Mouse (Mus musculus) ES-E14 (cell line): Measurements from ENCODE around the gene Snrpg. TPM values are rescaled to one million over a fixed set of nuclear protein-coding genes. Genes with fewer than 3 reads are reported as not detected.

Experiments used
- DNase-seq: peaks from one replicate; pipeline ENCODE4 v3.0.0-alpha.2; 2013; ENCODE audit warnings: low read depth, low spot score
- H3K27ac ChIP-seq: 2 replicates; pipeline ENCODE4 v1.5.1; 2012; ENCODE audit warnings: low read depth, mild to moderate bottlenecking, low read length, moderate library complexity, mixed read lengths; ENCODE audit not compliant: poor library complexity, insufficient read depth, severe bottlenecking
- H3K36me3 ChIP-seq: 2 replicates; pipeline ENCODE4 v1.6.1; 2012; ENCODE audit warnings: mild to moderate bottlenecking, low read length, moderate library complexity, mixed read lengths; ENCODE audit not compliant: control insufficient read depth, poor library complexity, insufficient read depth, severe bottlenecking
- H3K4me1 ChIP-seq, 2 experiments: fragments of 150-350 bp in 1 of 2; sonication (generic) in 1 of 2; 2 replicates each; pipeline ENCODE4 v1.6.1; 2012; ENCODE audit warnings: low read length in 2 of 2, mild to moderate bottlenecking in 1 of 2, mixed read lengths in 1 of 2; ENCODE audit not compliant: control insufficient read depth in 2 of 2, insufficient read depth in 2 of 2, poor library complexity in 1 of 2
- H3K4me3 ChIP-seq, 2 experiments: fragments of 150-350 bp in 1 of 2; sonication (generic) in 1 of 2; 2 replicates each; pipeline ENCODE4 v1.5.1; 2012; ENCODE audit warnings: low read length in 2 of 2, low read depth in 1 of 2, mild to moderate bottlenecking in 1 of 2, mixed read lengths in 1 of 2; ENCODE audit not compliant: insufficient read depth in 1 of 2, poor library complexity in 1 of 2, severe bottlenecking in 1 of 2
- H3K9ac ChIP-seq: 2 replicates; pipeline ENCODE4 v1.6.1; 2012; ENCODE audit warnings: low read depth, mild to moderate bottlenecking, low read length, mixed read lengths; ENCODE audit not compliant: poor library complexity, insufficient read depth, severe bottlenecking
- H3K9me3 ChIP-seq: fragments of 150-350 bp; sonication (generic); 2 replicates; pipeline ENCODE4 v1.6.1; 2012; ENCODE audit warnings: low read depth, mild to moderate bottlenecking, low read length; ENCODE audit not compliant: control insufficient read depth, insufficient read depth
- CHD2 ChIP-seq: IDR thresholded peaks from 2 replicates; pipeline ENCODE4 v1.6.1; 2014; ENCODE audit warnings: mild to moderate bottlenecking, low read depth, low read length, inconsistent platforms
- HCFC1 ChIP-seq: IDR thresholded peaks from 2 replicates; pipeline ENCODE4 v1.6.1; 2012; ENCODE audit warnings: low read length, inconsistent platforms, borderline replicate concordance; ENCODE audit not compliant: insufficient read depth
- MAFK ChIP-seq: IDR thresholded peaks from 2 replicates; pipeline ENCODE4 v1.6.1; 2014; ENCODE audit warnings: mild to moderate bottlenecking, low read depth, low read length, inconsistent platforms; ENCODE audit not compliant: insufficient read depth
- ZC3H11A ChIP-seq: IDR thresholded peaks from 2 replicates; pipeline ENCODE4 v1.6.1; 2012; ENCODE audit warnings: low read depth, mild to moderate bottlenecking, inconsistent platforms, low read length, borderline replicate concordance
- ZNF384 ChIP-seq: IDR thresholded peaks from 2 replicates; pipeline ENCODE4 v1.6.1; 2012; ENCODE audit warnings: low read depth, low read length, inconsistent platforms
- in situ Hi-C, 2 experiments: fragments of 600-800 bp; cut with MboI; formaldehyde crosslinking; loops; one replicate each; pipeline ENCODE4 v1.15.1; 2025; ENCODE audit warnings: low sequenced_read_pairs in 2 of 2, inconsistent platforms in 1 of 2; ENCODE audit not compliant: unreplicated experiment in 2 of 2
- total RNA-seq: library from RNA; depleted of rRNA; stranded (reverse); fragments of 300-350 nt; gene quantifications from 2 replicates; pipeline ENCODE4 v1.2.3, GENCODE M21; 2012

Gene Snrpg
- total RNA-seq, 1 experiment = 672 TPM

DNA sequence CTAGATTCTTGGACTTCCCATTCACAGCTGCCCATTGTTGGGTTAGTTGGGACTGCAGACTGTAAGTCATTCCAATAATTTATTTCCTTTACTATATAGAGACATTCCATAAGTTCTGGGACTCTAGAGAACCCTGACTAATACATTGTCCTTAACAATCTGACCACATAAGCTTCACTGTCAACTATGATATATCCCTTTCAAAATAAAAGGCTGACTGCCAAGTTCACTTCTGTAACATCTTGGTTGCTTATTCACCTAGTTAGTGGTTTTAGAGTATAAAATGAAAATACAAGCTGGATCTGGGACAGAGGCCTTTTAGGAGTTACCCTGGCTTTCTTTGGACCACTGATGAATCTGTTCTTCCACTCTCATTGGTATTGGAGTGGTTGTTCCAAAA, 11.4 kb downstream of the Snrpg start:
- peaks cover 8% of the 10 kb centered on the region for H3K36me3 ChIP-seq

DNA sequence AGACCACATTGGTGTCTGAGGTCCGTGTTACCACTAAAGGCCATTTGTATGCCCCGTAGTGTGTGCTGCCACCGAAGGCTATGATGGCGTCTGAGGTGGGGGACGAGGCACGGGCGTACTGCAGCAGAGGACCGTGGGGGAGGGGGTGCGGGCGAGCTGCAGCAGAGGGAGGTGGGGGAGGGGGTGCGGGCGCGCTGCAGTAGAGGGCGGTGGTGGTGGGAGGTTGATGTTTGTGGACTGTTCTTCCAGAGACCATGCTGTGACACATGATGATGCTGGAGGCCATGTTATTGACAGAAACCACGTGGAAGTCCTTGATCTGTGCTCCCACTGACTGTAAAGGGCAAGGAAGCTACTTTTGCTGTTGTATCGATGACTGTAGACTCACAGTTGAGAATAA, 12.3 kb downstream of the Snrpg start:
- in situ Hi-C loops = no loop called here
- Histone ChIP-seq H3K27ac (no peak overlapping the region), H3K9ac (no peak overlapping the region), H3K36me3 (peaks cover 5% of the 10 kb centered on the region), H3K4me3 (no peak overlapping the region), H3K9me3 (no peaks in the 10 kb centered on the region), H3K4me1 (peaks cover 0 to 5% of the 10 kb centered on the region in 2 experiments; a peak in 3 of 4 replicates)
- TF ChIP-seq CHD2 (no peak), HCFC1 (no peak), ZNF384 (no peak), ZC3H11A (no peak), MAFK (no peak)
- DNase-seq = no peak

More for the DNA sequence above, 11.4 kb downstream of the Snrpg start:
- DNase-seq = no peak
- TF ChIP-seq HCFC1 (no peak), ZC3H11A (no peak), MAFK (no peak), ZNF384 (no peak), CHD2 (no peak)
- H3K4me3 ChIP-seq = no peak overlapping the region
- H3K4me1 ChIP-seq = peaks cover 0 to 5% of the 10 kb centered on the region in 2 experiments; a peak in 3 of 4 replicates
- H3K9me3 ChIP-seq = no peaks in the 10 kb centered on the region
- no peak overlapping the region for H3K27ac ChIP-seq
- in situ Hi-C loops = no loop called here
- H3K9ac ChIP-seq = no peak overlapping the region

DNA sequence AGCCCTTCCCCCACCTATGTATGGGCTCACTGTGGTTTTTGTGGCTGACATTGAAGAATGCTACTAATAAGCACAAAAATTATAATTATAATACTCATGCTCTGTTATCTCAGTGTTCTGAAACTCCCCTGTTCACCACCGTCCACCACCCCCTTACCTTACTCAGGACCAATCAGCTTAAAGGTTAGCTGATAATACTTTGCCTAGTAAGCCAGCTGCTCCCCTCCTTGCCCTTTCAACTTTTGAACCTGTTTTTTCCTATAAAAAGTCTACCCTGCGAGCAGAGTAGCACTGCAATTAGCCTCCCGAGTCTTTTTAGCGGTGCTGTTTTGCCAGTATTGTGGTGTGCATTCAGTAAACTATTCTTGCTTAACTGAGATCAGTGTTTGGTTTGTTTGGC, 13.6 kb downstream of the Snrpg start:
- no peak overlapping the region for H3K9ac ChIP-seq
- DNase-seq = no peak
- H3K36me3 ChIP-seq = peaks cover 12% of the 10 kb centered on the region
- peaks cover 0 to 5% of the 10 kb centered on the region in 2 experiments; a peak in 3 of 4 replicates for H3K4me1 ChIP-seq
- no peaks in the 10 kb centered on the region for H3K9me3 ChIP-seq
- in situ Hi-C loops = no loop called here
- TF ChIP-seq HCFC1 (no peak), ZC3H11A (no peak), CHD2 (no peak), ZNF384 (no peak), MAFK (no peak)
- no peak overlapping the region for H3K4me3 ChIP-seq
- no peak overlapping the region for H3K27ac ChIP-seq

DNA sequence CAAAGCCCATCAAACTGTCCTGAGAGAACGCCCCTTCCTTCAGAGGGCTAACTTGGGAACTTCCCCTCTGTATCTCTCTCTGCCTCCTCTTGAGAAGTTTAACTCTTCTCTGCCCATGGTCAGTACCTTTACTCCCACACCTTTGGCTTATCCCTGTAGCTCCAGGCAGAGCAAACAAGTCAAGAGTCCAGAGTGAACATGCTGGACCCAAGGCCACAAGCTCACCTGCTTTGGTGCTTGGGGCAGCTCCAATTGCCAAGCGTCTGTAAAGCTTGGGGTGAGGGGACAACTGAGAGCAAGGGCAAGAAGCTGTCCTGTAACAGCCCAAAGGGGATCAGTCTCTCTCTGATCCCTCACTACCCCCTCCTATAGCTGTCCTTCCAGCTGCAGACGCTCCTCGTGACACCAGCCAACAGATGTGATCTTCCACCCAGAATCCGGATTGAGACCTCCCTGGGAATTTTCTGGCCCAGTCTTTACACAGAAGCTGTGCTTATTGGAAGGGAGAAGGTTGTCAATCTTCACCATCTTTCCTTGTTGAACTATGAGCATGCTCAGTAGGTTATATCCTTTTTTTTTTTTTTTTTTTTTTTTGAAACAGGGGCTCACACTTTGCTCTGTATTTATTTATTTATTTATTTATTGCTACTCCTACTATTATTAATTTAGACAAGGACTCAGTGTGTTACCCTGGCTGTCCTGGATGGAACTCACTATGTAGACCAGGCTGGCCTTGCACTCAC, 14.4 kb downstream of the Snrpg start:
- Histone ChIP-seq H3K9me3 (no peaks in the 10 kb centered on the region), H3K9ac (no peak overlapping the region), H3K4me1 (peaks cover 0 to 5% of the 10 kb centered on the region in 2 experiments; a peak in 3 of 4 replicates), H3K4me3 (no peak overlapping the region), H3K27ac (no peak overlapping the region), H3K36me3 (peaks cover 19% of the 10 kb centered on the region)
- TF ChIP-seq ZNF384 = no peak
- TF ChIP-seq HCFC1 = no peak
- no peak for TF ChIP-seq ZC3H11A
- TF ChIP-seq MAFK = no peak
- no peak for TF ChIP-seq CHD2
- in situ Hi-C loops = no loop called here
- no peak for DNase-seq
